Mouse (Mus musculus): ENCODE data around the gene Cpm. TPM values are rescaled to one million over a fixed set of nuclear protein-coding genes. Genes with fewer than 3 reads are reported as not detected.

The Cpm gene
- polyA plus RNA-seq, 2 experiments = 24.4 to 41.6 TPM

GRCm38 (mm10) chr10:117601146-117602035, 27.9 kb upstream of the Cpm start:
- no peak for TF ChIP-seq POLR2A (IDR thresholded peaks at IDR 0.05; ENCODE audit: borderline replicate concordance, extremely low read depth, insufficient read depth, insufficient read length)

GRCm38 (mm10) chr10:117602325-117603129, 26.8 kb upstream of the Cpm start:
- Histone ChIP-seq H3K9me3 (ENCODE audit: control insufficient read depth, low read length) (no peaks in the 10 kb centered on the region), H3K4me2 (replicated peaks; ENCODE audit: low read depth, low read length, severe bottlenecking) (no peak overlapping the region), H3K4me1 (ENCODE audit: control insufficient read depth, insufficient read depth, low read length) (no peaks in the 10 kb centered on the region), H3K27ac (replicated peaks; ENCODE audit: low read depth, low read length) (no peak overlapping the region), H3K36me3 (ENCODE audit: control insufficient read depth, insufficient read depth, low read length) (no peaks in the 10 kb centered on the region), H3K27me3 (ENCODE audit: control insufficient read depth, insufficient read depth, low read length) (no peaks in the 10 kb centered on the region), H3K4me3 (replicated peaks; ENCODE audit: low read length) (no peak overlapping the region), H3K9ac (ENCODE audit: low read depth, low read length, severe bottlenecking) (no peak overlapping the region)
- no peak for DNase-seq (ENCODE audit: low spot score)
- 93% methylated on average over 3 of the region's 3 CpGs for WGBS
- no peak for TF ChIP-seq POLR2A (IDR thresholded peaks at IDR 0.05; ENCODE audit: borderline replicate concordance, extremely low read depth, insufficient read depth, insufficient read length)
- no peak for ATAC-seq (ENCODE audit: low FRiP score, low read depth)

More at GRCm38 (mm10) chr10:117601146-117602035, 27.9 kb upstream of the Cpm start:
- H3K27ac ChIP-seq (replicated peaks; ENCODE audit: low read depth, low read length) = no peak overlapping the region
- H3K27me3 ChIP-seq (ENCODE audit: control insufficient read depth, insufficient read depth, low read length) = no peaks in the 10 kb centered on the region
- H3K4me3 ChIP-seq (replicated peaks; ENCODE audit: low read length) = no peak overlapping the region
- ATAC-seq (ENCODE audit: low FRiP score, low read depth) (no peak), DNase-seq (ENCODE audit: low spot score) (no peak)
- H3K9ac ChIP-seq (ENCODE audit: low read depth, low read length, severe bottlenecking) = no peak overlapping the region
- 42% methylated on average over 8 of the region's 8 CpGs for WGBS
- no peaks in the 10 kb centered on the region for H3K4me1 ChIP-seq (ENCODE audit: control insufficient read depth, insufficient read depth, low read length)
- H3K36me3 ChIP-seq (ENCODE audit: control insufficient read depth, insufficient read depth, low read length) = no peaks in the 10 kb centered on the region
- no peaks in the 10 kb centered on the region for H3K9me3 ChIP-seq (ENCODE audit: control insufficient read depth, low read length)
- no peak overlapping the region for H3K4me2 ChIP-seq (replicated peaks; ENCODE audit: low read depth, low read length, severe bottlenecking)

GRCm38 (mm10) chr10:117603130-117603833, 26.0 kb upstream of the Cpm start:
- Histone ChIP-seq H3K9ac (ENCODE audit: low read depth, low read length, severe bottlenecking) (no peak overlapping the region), H3K4me3 (replicated peaks; ENCODE audit: low read length) (no peak overlapping the region), H3K27ac (replicated peaks; ENCODE audit: low read depth, low read length) (no peak overlapping the region), H3K36me3 (ENCODE audit: control insufficient read depth, insufficient read depth, low read length) (no peaks in the 10 kb centered on the region), H3K9me3 (ENCODE audit: control insufficient read depth, low read length) (no peaks in the 10 kb centered on the region), H3K27me3 (ENCODE audit: control insufficient read depth, insufficient read depth, low read length) (no peaks in the 10 kb centered on the region), H3K4me1 (ENCODE audit: control insufficient read depth, insufficient read depth, low read length) (no peaks in the 10 kb centered on the region), H3K4me2 (replicated peaks; ENCODE audit: low read depth, low read length, severe bottlenecking) (no peak overlapping the region)
- WGBS = 78% methylated on average over 8 of the region's 8 CpGs
- DNase-seq (ENCODE audit: low spot score) = no peak
- no peak for TF ChIP-seq POLR2A (IDR thresholded peaks at IDR 0.05; ENCODE audit: borderline replicate concordance, extremely low read depth, insufficient read depth, insufficient read length)
- no peak for ATAC-seq (ENCODE audit: low FRiP score, low read depth)

GRCm38 (mm10) chr10:117603834-117604623, 25.3 kb upstream of the Cpm start:
- H3K4me3 ChIP-seq (replicated peaks; ENCODE audit: low read length) = no peak overlapping the region
- no peak for TF ChIP-seq POLR2A (IDR thresholded peaks at IDR 0.05; ENCODE audit: borderline replicate concordance, extremely low read depth, insufficient read depth, insufficient read length)
- no peaks in the 10 kb centered on the region for H3K9me3 ChIP-seq (ENCODE audit: control insufficient read depth, low read length)
- no peaks in the 10 kb centered on the region for H3K36me3 ChIP-seq (ENCODE audit: control insufficient read depth, insufficient read depth, low read length)
- DNase-seq (ENCODE audit: low spot score) = no peak
- no peaks in the 10 kb centered on the region for H3K27me3 ChIP-seq (ENCODE audit: control insufficient read depth, insufficient read depth, low read length)
- no peak overlapping the region for H3K27ac ChIP-seq (replicated peaks; ENCODE audit: low read depth, low read length)
- H3K4me1 ChIP-seq (ENCODE audit: control insufficient read depth, insufficient read depth, low read length) = no peaks in the 10 kb centered on the region
- 61% methylated on average over 14 of the region's 14 CpGs for WGBS
- H3K9ac ChIP-seq (ENCODE audit: low read depth, low read length, severe bottlenecking) = no peak overlapping the region
- no peak for ATAC-seq (ENCODE audit: low FRiP score, low read depth)
- no peak overlapping the region for H3K4me2 ChIP-seq (replicated peaks; ENCODE audit: low read depth, low read length, severe bottlenecking)
